Mouse (Mus musculus): ENCODE results near the gene Sema3d. TPM values are rescaled to one million over a fixed set of nuclear protein-coding genes. Genes with fewer than 3 reads are reported as not detected.

The Sema3d gene
- 1.6 and 1.8 TPM in 2 replicates for polyA plus RNA-seq (2015; fragmentation: Nextera tagmentation; extraction: Ambion mirVana)

GRCm38 (mm10) chr5:12383133-12383959 is at the start of gene Sema3d:
Gene Sema3d (plus strand): TSS chr5:12383385.
- Histone ChIP-seq H3K4me1 (peaks cover 12% of the 10 kb centered on the region; the same call in 1 of the 2 replicates), H3K9me3 (no peaks in the 10 kb centered on the region), H3K9ac (peak within 1 kb of the TSS; percentile 55), H3K36me3 (replicated peaks) (no peaks in the 10 kb centered on the region), H3K4me3 (peak within 1 kb of the TSS; percentile 57), H3K27me3 (replicated peaks) (peaks cover 7% of the 10 kb centered on the region), H3K4me2 (peak within 1 kb of the TSS; percentile 93), H3K27ac (no peak within 1 kb of the TSS)
- WGBS: under 1% methylated on average over 49 of the region's 49 CpGs
- ATAC-seq (replicated peaks): peak; percentile 99

GRCm38 (mm10) chr5:12377261-12377660 is 5.9 kb upstream of the Sema3d start:
- Histone ChIP-seq H3K4me3 (no peak overlapping the region), H3K9ac (no peak overlapping the region), H3K27me3 (replicated peaks) (no peaks in the 10 kb centered on the region; the same call in 1 of the 2 replicates), H3K27ac (no peak overlapping the region), H3K36me3 (replicated peaks) (no peaks in the 10 kb centered on the region), H3K4me1 (no peaks in the 10 kb centered on the region), H3K9me3 (no peaks in the 10 kb centered on the region), H3K4me2 (no peak overlapping the region)
- no peak for ATAC-seq (replicated peaks)
- WGBS: 56% methylated on average over 1 of the region's 1 CpGs

- ATAC-seq (replicated peaks): no peak
- H3K36me3 ChIP-seq (replicated peaks): no peaks in the 10 kb centered on the region
- H3K4me2 ChIP-seq: no peak overlapping the region
- 50% methylated on average over 5 of the region's 5 CpGs for WGBS
- H3K27me3 ChIP-seq (replicated peaks): no peaks in the 10 kb centered on the region; the same call in 1 of the 2 replicates
- no peak overlapping the region for H3K4me3 ChIP-seq
- H3K9ac ChIP-seq: no peak overlapping the region
- H3K9me3 ChIP-seq: no peaks in the 10 kb centered on the region
- no peak overlapping the region for H3K27ac ChIP-seq
- H3K4me1 ChIP-seq: peaks cover 7% of the 10 kb centered on the region; the same call in 1 of the 2 replicates
These were observed 4.3 kb upstream of the Sema3d start for GRCm38 (mm10) chr5:12378900-12379299.

- Histone ChIP-seq H3K27ac (no peak overlapping the region), H3K9me3 (no peaks in the 10 kb centered on the region), H3K9ac (no peak overlapping the region), H3K4me2 (no peak overlapping the region), H3K36me3 (replicated peaks) (no peaks in the 10 kb centered on the region), H3K4me1 (peaks cover 12% of the 10 kb centered on the region; the same call in 1 of the 2 replicates), H3K27me3 (replicated peaks) (peaks cover 7% of the 10 kb centered on the region), H3K4me3 (no peak overlapping the region)
- no peak for ATAC-seq (replicated peaks)
- 76% methylated on average over 5 of the region's 5 CpGs for WGBS
These were observed 1.2 kb upstream of the Sema3d start for GRCm38 (mm10) chr5:12382010-12382409.

GRCm38 (mm10) chr5:12383960-12384285 is 738 bp downstream of the Sema3d start:
- under 1% methylated on average over 10 of the region's 10 CpGs for WGBS
- H3K4me3 ChIP-seq: peak overlapping the region; percentile 57
- peak; percentile 10 for ATAC-seq (replicated peaks)

GRCm38 (mm10) chr5:12392667-12393066 is 9.5 kb downstream of the Sema3d start:
- Histone ChIP-seq H3K27ac (no peak overlapping the region), H3K4me1 (no peaks in the 10 kb centered on the region), H3K4me2 (no peak overlapping the region), H3K9me3 (no peaks in the 10 kb centered on the region), H3K36me3 (replicated peaks) (no peaks in the 10 kb centered on the region), H3K4me3 (no peak overlapping the region), H3K27me3 (replicated peaks) (no peaks in the 10 kb centered on the region), H3K9ac (no peak overlapping the region)
- WGBS: 87% methylated on average over 5 of the region's 5 CpGs
- ATAC-seq (replicated peaks): no peak

More at GRCm38 (mm10) chr5:12383960-12384285, 738 bp downstream of the Sema3d start:
- Histone ChIP-seq H3K4me2 (peak overlapping the region; percentile 93), H3K27ac (no peak overlapping the region), H3K27me3 (replicated peaks) (peaks cover 7% of the 10 kb centered on the region), H3K9ac (peak overlapping the region; percentile 55), H3K36me3 (replicated peaks) (no peaks in the 10 kb centered on the region), H3K9me3 (no peaks in the 10 kb centered on the region), H3K4me1 (peaks cover 12% of the 10 kb centered on the region; the same call in 1 of the 2 replicates)

- Histone ChIP-seq H3K36me3 (replicated peaks) (no peaks in the 10 kb centered on the region), H3K4me1 (no peaks in the 10 kb centered on the region), H3K4me3 (no peak overlapping the region), H3K27ac (no peak overlapping the region), H3K27me3 (replicated peaks) (no peaks in the 10 kb centered on the region), H3K4me2 (no peak overlapping the region), H3K9me3 (no peaks in the 10 kb centered on the region), H3K9ac (no peak overlapping the region)
- 86% methylated on average over 2 of the region's 2 CpGs for WGBS
- ATAC-seq (replicated peaks): no peak
These were observed 16.1 kb downstream of the Sema3d start for GRCm38 (mm10) chr5:12399271-12399670.

- Histone ChIP-seq H3K27ac (no peak overlapping the region), H3K9me3 (no peaks in the 10 kb centered on the region), H3K4me1 (no peaks in the 10 kb centered on the region), H3K4me2 (no peak overlapping the region), H3K36me3 (replicated peaks) (no peaks in the 10 kb centered on the region), H3K9ac (no peak overlapping the region), H3K4me3 (no peak overlapping the region), H3K27me3 (replicated peaks) (no peaks in the 10 kb centered on the region)
- ATAC-seq (replicated peaks): no peak
These were observed 21.0 kb downstream of the Sema3d start for GRCm38 (mm10) chr5:12404229-12404628.

- no peak overlapping the region for H3K4me2 ChIP-seq
- H3K27ac ChIP-seq: no peak overlapping the region
- no peaks in the 10 kb centered on the region for H3K36me3 ChIP-seq (replicated peaks)
- WGBS: 88% methylated on average over 3 of the region's 3 CpGs
- H3K4me3 ChIP-seq: no peak overlapping the region
- H3K9ac ChIP-seq: no peak overlapping the region
- no peak for ATAC-seq (replicated peaks)
- H3K4me1 ChIP-seq: no peaks in the 10 kb centered on the region
- H3K9me3 ChIP-seq: no peaks in the 10 kb centered on the region
- no peaks in the 10 kb centered on the region for H3K27me3 ChIP-seq (replicated peaks)
These were observed 29.4 kb downstream of the Sema3d start for GRCm38 (mm10) chr5:12412595-12412994.

- no peaks in the 10 kb centered on the region for H3K36me3 ChIP-seq (replicated peaks)
- H3K9ac ChIP-seq: no peak overlapping the region
- WGBS: 83% methylated on average over 5 of the region's 5 CpGs
- H3K9me3 ChIP-seq: no peaks in the 10 kb centered on the region
- ATAC-seq (replicated peaks): no peak
- no peak overlapping the region for H3K27ac ChIP-seq
- H3K27me3 ChIP-seq (replicated peaks): no peaks in the 10 kb centered on the region
- no peak overlapping the region for H3K4me3 ChIP-seq
- no peaks in the 10 kb centered on the region for H3K4me1 ChIP-seq
- H3K4me2 ChIP-seq: no peak overlapping the region
These were observed 40.1 kb downstream of the Sema3d start for GRCm38 (mm10) chr5:12423264-12423663.

GRCm38 (mm10) chr5:12441737-12442136 is 58.6 kb downstream of the Sema3d start:
- no peak overlapping the region for H3K4me2 ChIP-seq
- no peak for ATAC-seq (replicated peaks)
- 87% methylated on average over 1 of the region's 1 CpGs for WGBS
- H3K36me3 ChIP-seq (replicated peaks): no peaks in the 10 kb centered on the region
- no peaks in the 10 kb centered on the region for H3K9me3 ChIP-seq
- H3K9ac ChIP-seq: no peak overlapping the region
- no peaks in the 10 kb centered on the region for H3K27me3 ChIP-seq (replicated peaks)
- H3K27ac ChIP-seq: no peak overlapping the region
- no peak overlapping the region for H3K4me3 ChIP-seq
- no peaks in the 10 kb centered on the region for H3K4me1 ChIP-seq

- no peak overlapping the region for H3K4me3 ChIP-seq
- H3K4me1 ChIP-seq: no peaks in the 10 kb centered on the region
- no peaks in the 10 kb centered on the region for H3K27me3 ChIP-seq (replicated peaks)
- WGBS: 91% methylated on average over 7 of the region's 7 CpGs
- H3K9me3 ChIP-seq: no peaks in the 10 kb centered on the region
- ATAC-seq (replicated peaks): no peak
- H3K27ac ChIP-seq: no peak overlapping the region
- no peak overlapping the region for H3K9ac ChIP-seq
- no peaks in the 10 kb centered on the region for H3K36me3 ChIP-seq (replicated peaks)
- H3K4me2 ChIP-seq: no peak overlapping the region
These were observed 59.3 kb downstream of the Sema3d start for GRCm38 (mm10) chr5:12442176-12443105.
